Mouse (Mus musculus) kidney, embryonic 16.5 days (tissue): Measurements from ENCODE around the gene Chrd. TPM values are rescaled to one million over a fixed set of nuclear protein-coding genes. Genes with fewer than 3 reads are reported as not detected.

ENCODE experiments used
- ATAC-seq: fragments of 200-750 bp; cut with Nextera tagmentation; 2 replicates; pipeline ENCODE4 v1.8.0; 2017; ENCODE audit warnings: moderate TSS enrichment; ENCODE audit not compliant: low FRiP score, low TSS enrichment
- H3K27ac ChIP-seq: fragments of 300-500 bp; sonication (generic); 2 replicates; pipeline ENCODE4 v1.5.1; 2014; ENCODE audit warnings: low read length
- H3K27me3 ChIP-seq: fragments of 300-500 bp; sonication (generic); 2 replicates; pipeline ENCODE4 v1.6.1; 2014; ENCODE audit warnings: low read length, control low read depth, mixed read lengths; ENCODE audit not compliant: insufficient read depth
- H3K36me3 ChIP-seq: fragments of 300-500 bp; sonication (generic); 2 replicates; pipeline ENCODE4 v1.6.1; 2014; ENCODE audit warnings: low read length, control low read depth, mixed read lengths; ENCODE audit not compliant: insufficient read depth
- H3K4me1 ChIP-seq: fragments of 300-500 bp; sonication (generic); 2 replicates; pipeline ENCODE4 v1.6.1; 2014; ENCODE audit warnings: low read length, control low read depth, mixed read lengths; ENCODE audit not compliant: insufficient read depth
- H3K4me2 ChIP-seq: fragments of 300-500 bp; sonication (generic); replicated peaks from 2 replicates; pipeline ENCODE4 v1.6.1; 2014; ENCODE audit warnings: low read depth, low read length
- H3K4me3 ChIP-seq: fragments of 300-500 bp; sonication (generic); 2 replicates; pipeline ENCODE4 v1.5.1; 2014; ENCODE audit warnings: mild to moderate bottlenecking, low read length
- H3K9ac ChIP-seq: fragments of 300-500 bp; sonication (generic); replicated peaks from 2 replicates; pipeline ENCODE4 v1.6.1; 2014; ENCODE audit warnings: low read length
- H3K9me3 ChIP-seq: fragments of 300-500 bp; sonication (generic); 2 replicates; pipeline ENCODE4 v1.6.1; 2016; ENCODE audit warnings: low read length, control low read depth
- WGBS: fragments of 180-500 bp; shearing (Covaris S2); extraction: QIAGEN DNeasy Blood & Tissue Kit; methylation state at CpG from one replicate; pipeline ENCODE4 v1.1.7; 2014; 5-methylcytosine and 5-hydroxymethylcytosine counted together
- polyA plus RNA-seq: library from polyadenylated mRNA; unstranded; fragments of >200 nt; fragmentation: Nextera tagmentation; extraction: Ambion mirVana; gene quantifications from 2 replicates; pipeline ENCODE4 v1.2.1, GENCODE M21; 2015

Gene Chrd
- polyA plus RNA-seq, 1 experiment from 2014 or later = 5.9 TPM

DNA sequence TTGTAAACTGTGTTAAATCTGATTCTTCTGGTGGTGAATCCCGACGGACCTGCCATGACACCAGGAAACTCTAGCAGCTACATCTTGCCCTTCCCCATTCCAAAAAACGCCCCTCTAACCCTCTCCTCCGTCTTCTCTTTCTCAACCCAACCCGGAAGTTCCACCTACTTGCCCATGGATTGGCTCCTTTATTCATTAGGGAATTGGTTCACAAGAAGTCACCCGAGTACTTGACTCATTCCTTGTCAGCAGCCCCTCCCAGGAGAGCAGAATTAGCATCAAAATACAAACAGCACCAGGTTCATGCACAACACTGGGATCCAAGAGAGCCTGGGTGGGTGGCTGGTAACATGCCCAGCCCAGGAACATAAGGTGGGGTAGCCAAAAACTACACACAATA, 58.9 kb downstream of the Chrd start:
- no peak for ATAC-seq
- Histone ChIP-seq H3K27me3 (no peaks in the 10 kb centered on the region), H3K36me3 (no peaks in the 10 kb centered on the region), H3K4me2 (no peak overlapping the region), H3K4me3 (no peak overlapping the region), H3K27ac (no peak overlapping the region), H3K9me3 (no peaks in the 10 kb centered on the region), H3K4me1 (no peaks in the 10 kb centered on the region), H3K9ac (no peak overlapping the region)
- WGBS = 59% methylated on average over 6 of the region's 6 CpGs

Other genes with a start within 250 kb of the Chrd start
- 119 and 121 TPM in 2 replicates for gene Eif2b5, start 234.3 kb upstream of the Chrd start, polyA plus RNA-seq
- 20.6 and 31.7 TPM in 2 replicates for gene Dvl3, start 216.1 kb upstream of the Chrd start, polyA plus RNA-seq
- 691 and 699 TPM in 2 replicates for gene Ap2m1, start 197.6 kb upstream of the Chrd start, polyA plus RNA-seq
- 64.8 and 75.2 TPM in 2 replicates for gene Abcf3, start 184.6 kb upstream of the Chrd start, polyA plus RNA-seq
- 0.69 and 2.0 TPM in 2 replicates for gene Vwa5b2, start 143.7 kb upstream of the Chrd start, polyA plus RNA-seq
- 33.3 and 37.4 TPM in 2 replicates for gene Eef1akmt4, start 121.5 kb upstream of the Chrd start, polyA plus RNA-seq
- not detected in 2 replicates for gene Gm49333, start 121.5 kb upstream of the Chrd start, polyA plus RNA-seq
- gene Alg3, start 121.4 kb upstream of the Chrd start, polyA plus RNA-seq = 44.7 and 49.5 TPM in 2 replicates
- 0.45 and 0.84 TPM in 2 replicates for gene Camk2n2, start 111.8 kb upstream of the Chrd start, polyA plus RNA-seq
- 3.5 and 3.6 TPM in 2 replicates for gene Ece2, start 103.3 kb upstream of the Chrd start, polyA plus RNA-seq
- 377 and 378 TPM in 2 replicates for gene Psmd2, start 81.5 kb upstream of the Chrd start, polyA plus RNA-seq
- gene Eif4g1, start 64.8 kb upstream of the Chrd start, polyA plus RNA-seq = 183 and 193 TPM in 2 replicates
- 7.6 and 8.0 TPM in 2 replicates for gene Fam131a, start 39.9 kb upstream of the Chrd start, polyA plus RNA-seq
- gene Polr2h, start 15.5 kb upstream of the Chrd start, polyA plus RNA-seq = 107 and 119 TPM in 2 replicates
- gene Clcn2, start 15.4 kb upstream of the Chrd start, polyA plus RNA-seq = 18.7 and 20.1 TPM in 2 replicates
- gene Thpo, start 1.4 kb downstream of the Chrd start, polyA plus RNA-seq = 1.2 and 2.0 TPM in 2 replicates